Mouse (Mus musculus): ENCODE measurements around the gene Rapgef4. TPM values are rescaled to one million over a fixed set of nuclear protein-coding genes. Genes with fewer than 3 reads are reported as not detected.

Rapgef4 gene
- polyA plus RNA-seq, 1 experiment from 2014 or later: 5.8 TPM

GRCm38 (mm10) chr2:72079110-72079509 is 98.1 kb downstream of the Rapgef4 start:
- 74% methylated on average over 8 of the region's 8 CpGs for WGBS
- Histone ChIP-seq H3K9ac (no peak overlapping the region), H3K9me3 (replicated peaks) (no peaks in the 10 kb centered on the region), H3K36me3 (no peaks in the 10 kb centered on the region), H3K4me3 (replicated peaks) (no peak overlapping the region), H3K27ac (replicated peaks) (no peak overlapping the region), H3K4me2 (replicated peaks) (no peak overlapping the region), H3K27me3 (no peaks in the 10 kb centered on the region), H3K4me1 (no peaks in the 10 kb centered on the region)
- ATAC-seq (ENCODE audit: insufficient number of reproducible peaks, low FRiP score, low TSS enrichment, low read depth): no peak

DNA sequence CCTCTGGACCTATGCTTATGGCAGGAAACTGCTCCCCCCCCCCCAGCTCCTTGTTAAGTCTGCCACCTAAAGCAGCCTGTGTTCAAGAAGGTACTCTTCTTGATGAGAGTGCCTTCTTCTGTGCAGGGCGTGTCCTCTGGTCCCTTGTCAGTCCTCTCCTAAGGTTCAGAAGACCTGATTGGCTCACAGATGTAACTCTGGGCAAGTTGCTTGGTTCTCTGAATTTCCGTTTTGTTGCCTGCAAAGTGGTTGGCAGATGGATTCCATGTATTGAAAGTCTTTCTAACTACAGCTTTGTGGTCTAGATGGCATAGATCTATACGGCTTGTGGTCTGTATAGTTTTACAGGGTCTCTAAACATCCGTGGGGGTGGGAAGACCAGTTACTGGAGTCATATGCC is 101.8 kb downstream of the Rapgef4 start:
- Histone ChIP-seq H3K4me2 (replicated peaks) (no peak overlapping the region), H3K27ac (replicated peaks) (no peak overlapping the region), H3K9ac (no peak overlapping the region), H3K4me3 (replicated peaks) (no peak overlapping the region), H3K9me3 (replicated peaks) (no peaks in the 10 kb centered on the region), H3K27me3 (no peaks in the 10 kb centered on the region), H3K36me3 (no peaks in the 10 kb centered on the region), H3K4me1 (no peaks in the 10 kb centered on the region)
- 75% methylated on average over 4 of the region's 4 CpGs for WGBS
- ATAC-seq (ENCODE audit: insufficient number of reproducible peaks, low FRiP score, low TSS enrichment, low read depth): no peak

DNA sequence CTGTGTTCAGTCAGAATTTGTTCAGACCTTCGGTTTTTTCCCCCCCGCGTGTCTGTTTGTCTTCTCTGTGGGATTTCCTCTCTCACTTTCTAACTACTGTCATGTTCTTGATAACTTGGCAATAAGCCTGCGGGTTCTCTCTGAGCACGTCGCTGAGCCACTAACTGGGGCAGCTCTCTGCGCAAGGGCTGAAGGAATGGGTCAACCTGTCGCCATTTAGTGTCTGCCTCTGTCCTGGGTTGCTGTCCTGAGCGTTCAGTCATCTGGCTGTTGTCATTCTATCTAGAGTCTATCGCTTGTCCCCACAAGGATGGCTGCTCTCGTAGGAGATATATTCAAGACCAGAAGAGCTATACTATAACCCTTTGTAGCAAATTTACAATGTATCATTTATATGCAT is 107.8 kb downstream of the Rapgef4 start:
- no peak for ATAC-seq (ENCODE audit: insufficient number of reproducible peaks, low FRiP score, low TSS enrichment, low read depth)
- no peak overlapping the region for H3K4me3 ChIP-seq (replicated peaks)
- H3K4me1 ChIP-seq: no peaks in the 10 kb centered on the region; the same call in 1 of the 2 replicates
- no peak overlapping the region for H3K4me2 ChIP-seq (replicated peaks)
- H3K36me3 ChIP-seq: no peaks in the 10 kb centered on the region
- WGBS: 89% methylated on average over 11 of the region's 11 CpGs
- H3K27me3 ChIP-seq: no peaks in the 10 kb centered on the region
- H3K27ac ChIP-seq (replicated peaks): no peak overlapping the region
- no peak overlapping the region for H3K9ac ChIP-seq
- H3K9me3 ChIP-seq (replicated peaks): no peaks in the 10 kb centered on the region

- H3K36me3 ChIP-seq: no peaks in the 10 kb centered on the region
- no peak overlapping the region for H3K27ac ChIP-seq (replicated peaks)
- H3K4me1 ChIP-seq: peaks cover 5% of the 10 kb centered on the region; the same call in 1 of the 2 replicates
- WGBS: 89% methylated on average over 2 of the region's 2 CpGs
- no peak overlapping the region for H3K9ac ChIP-seq
- ATAC-seq (ENCODE audit: insufficient number of reproducible peaks, low FRiP score, low TSS enrichment, low read depth): no peak
- no peaks in the 10 kb centered on the region for H3K27me3 ChIP-seq
- H3K4me2 ChIP-seq (replicated peaks): no peak overlapping the region
- H3K9me3 ChIP-seq (replicated peaks): no peaks in the 10 kb centered on the region
- H3K4me3 ChIP-seq (replicated peaks): no peak overlapping the region
Measured at GRCm38 (mm10) chr2:72090061-72090460, 109.0 kb downstream of the Rapgef4 start.

GRCm38 (mm10) chr2:72092046-72092445 is 111.0 kb downstream of the Rapgef4 start:
- H3K27me3 ChIP-seq: no peaks in the 10 kb centered on the region
- H3K4me1 ChIP-seq: peaks cover 6% of the 10 kb centered on the region; the same call in 1 of the 2 replicates
- whole genome bisulfite sequencing: 42% methylated on average over 3 of the region's 3 CpGs
- no peak overlapping the region for H3K27ac ChIP-seq (replicated peaks)
- no peaks in the 10 kb centered on the region for H3K9me3 ChIP-seq (replicated peaks)
- H3K4me3 ChIP-seq (replicated peaks): no peak overlapping the region
- H3K36me3 ChIP-seq: no peaks in the 10 kb centered on the region
- no peak overlapping the region for H3K4me2 ChIP-seq (replicated peaks)
- no peak for ATAC-seq (ENCODE audit: insufficient number of reproducible peaks, low FRiP score, low TSS enrichment, low read depth)
- no peak overlapping the region for H3K9ac ChIP-seq

- Histone ChIP-seq H3K4me1 (peaks cover 6% of the 10 kb centered on the region; the same call in 1 of the 2 replicates), H3K4me3 (replicated peaks) (no peak overlapping the region), H3K9ac (no peak overlapping the region), H3K36me3 (no peaks in the 10 kb centered on the region), H3K27me3 (no peaks in the 10 kb centered on the region), H3K4me2 (replicated peaks) (peak overlapping the region; percentile 17), H3K9me3 (replicated peaks) (no peaks in the 10 kb centered on the region), H3K27ac (replicated peaks) (no peak overlapping the region)
- no peak for ATAC-seq (ENCODE audit: insufficient number of reproducible peaks, low FRiP score, low TSS enrichment, low read depth)
- WGBS: 43% methylated on average over 20 of the region's 20 CpGs
Measured at GRCm38 (mm10) chr2:72093402-72094037, 112.5 kb downstream of the Rapgef4 start.

DNA sequence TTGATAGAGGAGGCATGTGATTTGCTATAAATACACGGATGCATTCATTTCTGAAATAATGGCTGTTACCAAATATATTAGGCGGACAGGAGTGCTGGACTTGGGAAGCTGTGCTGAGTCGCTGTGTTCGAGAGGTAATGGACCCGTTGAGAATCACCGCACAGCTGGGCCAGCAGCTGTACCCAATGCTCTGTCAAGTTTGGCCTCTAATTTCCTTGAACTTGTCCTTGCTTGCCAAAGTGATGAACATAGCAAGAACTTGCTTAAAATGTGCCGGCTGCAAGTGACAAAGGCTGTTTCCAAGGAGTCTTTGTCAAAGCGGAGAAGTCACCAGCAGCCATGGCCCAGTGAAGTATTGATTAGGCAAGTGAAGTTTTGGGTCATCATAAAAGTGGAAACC is 113.0 kb downstream of the Rapgef4 start:
- no peaks in the 10 kb centered on the region for H3K27me3 ChIP-seq
- H3K9me3 ChIP-seq (replicated peaks): no peaks in the 10 kb centered on the region
- no peak for ATAC-seq (ENCODE audit: insufficient number of reproducible peaks, low FRiP score, low TSS enrichment, low read depth)
- H3K9ac ChIP-seq: no peak overlapping the region
- peaks cover 6% of the 10 kb centered on the region; the same call in 1 of the 2 replicates for H3K4me1 ChIP-seq
- 76% methylated on average over 8 of the region's 8 CpGs for WGBS
- H3K36me3 ChIP-seq: no peaks in the 10 kb centered on the region
- H3K4me2 ChIP-seq (replicated peaks): no peak overlapping the region
- no peak overlapping the region for H3K4me3 ChIP-seq (replicated peaks)
- H3K27ac ChIP-seq (replicated peaks): no peak overlapping the region

DNA sequence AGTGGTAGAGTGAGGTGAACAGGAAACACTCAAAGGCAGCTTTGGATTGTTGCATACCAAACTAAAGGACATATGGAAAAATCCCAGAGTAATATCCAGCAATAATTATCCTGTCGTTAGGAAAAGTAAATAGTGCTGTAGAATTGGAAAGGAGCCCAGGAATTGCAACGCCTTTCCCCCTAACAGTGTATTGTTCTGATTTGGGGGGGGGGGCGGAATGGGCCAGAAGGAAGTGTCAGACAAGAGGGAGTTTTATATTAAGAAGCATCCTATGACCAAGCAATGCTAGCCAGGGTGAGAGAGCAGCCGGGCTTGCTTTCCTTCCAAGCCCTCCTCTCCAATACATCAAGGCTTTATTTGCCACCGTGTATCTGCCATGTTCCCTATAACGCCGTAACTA is 113.4 kb downstream of the Rapgef4 start:
- Histone ChIP-seq H3K27me3 (no peaks in the 10 kb centered on the region), H3K9ac (no peak overlapping the region), H3K27ac (replicated peaks) (no peak overlapping the region), H3K4me3 (replicated peaks) (no peak overlapping the region), H3K4me2 (replicated peaks) (no peak overlapping the region), H3K36me3 (no peaks in the 10 kb centered on the region), H3K4me1 (peaks cover 6% of the 10 kb centered on the region; the same call in 1 of the 2 replicates), H3K9me3 (replicated peaks) (no peaks in the 10 kb centered on the region)
- ATAC-seq (ENCODE audit: insufficient number of reproducible peaks, low FRiP score, low TSS enrichment, low read depth): no peak
- 62% methylated on average over 7 of the region's 7 CpGs for WGBS

DNA sequence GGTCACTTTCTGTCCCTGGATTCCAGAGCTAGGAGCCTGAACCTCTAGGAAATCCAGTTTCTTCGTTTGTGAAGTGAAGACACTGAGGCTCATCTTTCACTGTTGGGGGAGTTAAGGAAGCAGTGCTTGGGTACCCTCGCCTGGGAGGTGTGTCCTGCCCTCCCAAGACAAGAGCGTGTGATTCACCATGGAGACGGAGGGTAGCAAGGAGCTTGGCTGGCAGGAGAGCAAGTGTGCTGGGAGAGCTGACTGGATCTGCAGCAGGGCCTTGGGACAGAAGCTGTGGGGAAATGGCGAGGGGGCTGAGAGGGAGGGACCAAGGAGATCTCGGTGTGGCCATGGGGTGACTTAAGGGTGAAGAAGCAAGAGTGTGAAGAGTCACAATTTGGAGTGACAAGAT is 114.0 kb downstream of the Rapgef4 start:
- WGBS: 68% methylated on average over 6 of the region's 6 CpGs
- no peaks in the 10 kb centered on the region for H3K27me3 ChIP-seq

GRCm38 (mm10) chr2:72096345-72096744 is 115.3 kb downstream of the Rapgef4 start:
- H3K4me3 ChIP-seq (replicated peaks): no peak overlapping the region
- H3K27ac ChIP-seq (replicated peaks): no peak overlapping the region
- H3K4me2 ChIP-seq (replicated peaks): no peak overlapping the region
- no peaks in the 10 kb centered on the region for H3K27me3 ChIP-seq
- no peaks in the 10 kb centered on the region for H3K9me3 ChIP-seq (replicated peaks)
- H3K36me3 ChIP-seq: no peaks in the 10 kb centered on the region
- peaks cover 6% of the 10 kb centered on the region; the same call in 1 of the 2 replicates for H3K4me1 ChIP-seq
- no peak overlapping the region for H3K9ac ChIP-seq
- WGBS: 40% methylated on average over 3 of the region's 3 CpGs
- ATAC-seq (ENCODE audit: insufficient number of reproducible peaks, low FRiP score, low TSS enrichment, low read depth): no peak

More for the DNA sequence above, 114.0 kb downstream of the Rapgef4 start:
- Histone ChIP-seq H3K36me3 (no peaks in the 10 kb centered on the region), H3K27ac (replicated peaks) (no peak overlapping the region), H3K9ac (no peak overlapping the region), H3K9me3 (replicated peaks) (no peaks in the 10 kb centered on the region), H3K4me2 (replicated peaks) (no peak overlapping the region), H3K4me1 (peaks cover 6% of the 10 kb centered on the region; the same call in 1 of the 2 replicates), H3K4me3 (replicated peaks) (no peak overlapping the region)
- ATAC-seq (ENCODE audit: insufficient number of reproducible peaks, low FRiP score, low TSS enrichment, low read depth): no peak

DNA sequence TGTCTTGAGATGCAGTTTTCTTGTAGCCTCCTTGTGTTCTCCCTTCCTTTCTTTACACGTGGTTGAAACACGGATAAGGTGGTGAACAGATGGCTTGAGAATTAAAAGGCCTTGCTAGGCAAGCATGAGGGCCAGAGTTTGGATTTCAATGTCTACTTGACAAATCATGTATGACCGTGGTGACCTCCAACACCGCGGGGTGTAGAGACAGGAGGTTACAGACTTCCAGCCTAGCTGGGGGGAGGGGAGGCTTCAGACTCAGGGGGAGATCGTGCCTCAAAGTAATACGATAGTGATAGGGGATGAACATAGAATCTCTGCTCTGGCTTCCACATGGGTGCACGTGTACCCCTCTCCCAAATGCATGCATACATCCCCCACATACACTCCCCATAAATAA is 117.3 kb downstream of the Rapgef4 start:
- H3K4me3 ChIP-seq (replicated peaks): no peak overlapping the region
- no peak overlapping the region for H3K9ac ChIP-seq
- ATAC-seq (ENCODE audit: insufficient number of reproducible peaks, low FRiP score, low TSS enrichment, low read depth): no peak
- no peak overlapping the region for H3K27ac ChIP-seq (replicated peaks)
- H3K4me2 ChIP-seq (replicated peaks): no peak overlapping the region
- 88% methylated on average over 8 of the region's 8 CpGs for WGBS
- H3K27me3 ChIP-seq: no peaks in the 10 kb centered on the region
- H3K36me3 ChIP-seq: no peaks in the 10 kb centered on the region
- H3K9me3 ChIP-seq (replicated peaks): no peaks in the 10 kb centered on the region
- 0 out of 2 replicates have a peak, but pooled peaks cover 6% of the 10 kb centered on the region for H3K4me1 ChIP-seq

GRCm38 (mm10) chr2:72104604-72105003 is 123.6 kb downstream of the Rapgef4 start:
- Histone ChIP-seq H3K36me3 (no peaks in the 10 kb centered on the region), H3K4me3 (replicated peaks) (no peak overlapping the region), H3K4me2 (replicated peaks) (no peak overlapping the region), H3K4me1 (0 out of 2 replicates have a peak, but pooled peaks cover 3% of the 10 kb centered on the region), H3K9me3 (replicated peaks) (no peaks in the 10 kb centered on the region), H3K27me3 (no peaks in the 10 kb centered on the region), H3K9ac (no peak overlapping the region), H3K27ac (replicated peaks) (no peak overlapping the region)
- no peak for ATAC-seq (ENCODE audit: insufficient number of reproducible peaks, low FRiP score, low TSS enrichment, low read depth)
- WGBS: 76% methylated on average over 8 of the region's 8 CpGs
